Mouse (Mus musculus) cerebellum, postnatal 4 days (tissue): ENCODE measurements around the gene Cacna1d.

Experiments
- DNase-seq, 2 experiments: peaks; one replicate each; pipeline ENCODE4 v3.0.0; 2022; ENCODE audit warnings: low spot score in 2 of 2, mixed read lengths in 1 of 2

Cacna1d gene

DNA sequence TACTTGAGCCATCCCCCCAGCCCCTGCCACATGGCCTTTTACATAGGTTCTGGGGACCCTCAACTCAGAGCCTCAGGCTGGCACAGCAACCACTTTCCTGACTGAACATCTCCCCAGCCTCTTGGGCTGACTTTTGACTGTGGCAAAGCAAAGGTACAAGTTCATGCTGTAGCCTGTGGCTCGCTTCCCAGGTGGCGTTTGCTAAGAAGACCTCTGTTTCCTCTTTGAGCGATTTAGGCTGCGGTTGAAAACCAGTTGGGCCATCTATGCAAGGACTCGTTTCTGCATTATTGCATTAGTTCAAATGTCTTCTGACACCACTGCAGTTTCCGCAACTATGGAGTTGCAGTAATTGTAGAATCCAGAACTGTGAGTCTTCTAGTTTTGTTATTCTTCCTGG is 468.8 kb downstream of the Cacna1d start:
- DNase-seq, result no peak

DNA sequence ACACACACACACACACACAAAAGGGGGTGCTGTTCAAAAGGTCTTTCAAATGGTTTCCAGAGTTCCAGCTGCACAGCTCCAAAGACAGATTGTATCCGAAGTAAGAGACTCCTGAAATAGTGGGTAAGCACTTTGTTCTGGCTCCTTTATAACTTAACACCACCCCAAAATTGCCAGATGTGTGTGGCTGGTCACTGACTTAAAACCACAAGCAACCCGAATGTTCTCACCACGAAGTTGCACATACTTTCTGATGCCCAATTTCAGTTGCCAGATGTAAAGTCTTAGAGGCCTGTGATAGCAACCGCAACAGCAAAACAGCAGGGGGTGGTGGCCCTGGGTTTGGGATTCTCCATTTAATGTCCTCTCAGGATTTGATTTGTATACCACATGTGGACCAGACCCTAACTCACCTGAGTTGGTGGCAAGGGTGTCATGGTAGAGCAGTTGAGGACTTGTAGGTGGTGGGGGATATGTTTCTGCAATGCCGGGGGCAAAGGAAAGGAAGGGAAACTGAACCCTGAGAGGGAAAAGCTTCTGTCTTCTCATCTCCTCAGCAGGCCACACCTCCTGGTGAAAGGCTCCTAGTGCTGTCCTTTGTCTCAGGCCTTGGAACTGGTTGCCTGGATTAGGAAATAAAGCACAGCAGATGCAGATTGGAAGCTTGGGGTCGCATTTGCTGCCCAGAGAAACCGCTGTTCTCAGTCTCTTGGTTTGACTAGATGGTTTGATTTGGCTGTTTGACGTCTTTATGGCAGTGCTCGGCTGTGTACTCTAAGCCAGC is 471.3 kb downstream of the Cacna1d start:
- DNase-seq, result no peak

DNA sequence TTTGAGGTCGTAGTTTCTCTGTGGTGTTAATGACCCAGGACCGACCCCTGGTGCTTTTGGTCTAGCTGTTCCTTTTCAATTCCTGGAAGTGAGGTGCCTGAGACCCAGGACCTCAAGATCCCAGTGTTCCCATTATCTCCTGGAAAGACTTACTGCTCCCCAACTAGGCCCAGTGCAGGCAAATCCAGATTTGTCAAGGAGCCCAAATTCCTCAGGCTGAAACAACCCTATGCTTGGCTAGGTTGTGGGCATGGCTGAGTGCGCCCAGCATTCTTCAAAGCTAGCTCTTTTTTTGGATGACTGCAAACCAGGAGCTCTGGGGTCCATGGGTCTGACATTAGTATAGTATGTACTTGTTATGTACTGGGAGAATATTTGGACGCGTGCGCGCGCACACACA is 471.9 kb downstream of the Cacna1d start:
- DNase-seq, result no peak

DNA sequence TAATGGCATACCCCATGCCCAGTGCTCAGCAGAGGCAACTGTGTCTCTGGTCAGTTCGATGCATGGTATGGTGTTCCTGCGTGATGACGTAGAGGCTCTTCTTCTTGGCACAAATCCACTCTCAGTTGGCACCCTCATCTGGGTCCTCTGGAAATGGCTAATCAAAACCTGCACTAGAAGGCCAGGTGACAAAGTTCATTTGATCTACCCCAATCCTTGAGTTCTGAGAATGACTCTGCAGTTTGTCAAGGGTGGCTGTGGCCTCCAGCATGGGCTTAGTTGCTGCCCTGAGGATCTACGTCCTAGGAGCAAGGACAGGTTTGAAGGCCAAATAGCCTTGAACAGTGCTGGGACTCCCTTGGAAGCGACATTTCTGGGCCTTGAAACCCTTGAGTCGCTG is 472.4 kb downstream of the Cacna1d start:
- no peak for DNase-seq

DNA sequence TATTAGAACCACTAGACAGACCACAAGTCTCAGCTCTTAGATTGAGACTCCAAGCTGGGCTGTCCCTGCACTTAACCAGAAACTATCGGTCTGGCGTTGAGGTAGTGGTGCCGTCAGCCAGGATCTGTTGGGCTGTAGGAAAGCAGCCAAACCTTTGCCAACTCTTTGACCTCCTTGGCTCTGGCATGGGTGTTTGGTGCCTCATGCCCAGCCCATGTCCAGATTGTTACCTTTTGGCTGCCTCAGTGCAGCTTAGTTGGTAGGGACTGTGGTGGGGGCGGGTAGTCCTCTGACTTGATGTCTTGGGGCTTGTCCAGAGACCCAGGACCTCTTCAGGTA is 472.8 kb downstream of the Cacna1d start:
- no peak for DNase-seq

DNA sequence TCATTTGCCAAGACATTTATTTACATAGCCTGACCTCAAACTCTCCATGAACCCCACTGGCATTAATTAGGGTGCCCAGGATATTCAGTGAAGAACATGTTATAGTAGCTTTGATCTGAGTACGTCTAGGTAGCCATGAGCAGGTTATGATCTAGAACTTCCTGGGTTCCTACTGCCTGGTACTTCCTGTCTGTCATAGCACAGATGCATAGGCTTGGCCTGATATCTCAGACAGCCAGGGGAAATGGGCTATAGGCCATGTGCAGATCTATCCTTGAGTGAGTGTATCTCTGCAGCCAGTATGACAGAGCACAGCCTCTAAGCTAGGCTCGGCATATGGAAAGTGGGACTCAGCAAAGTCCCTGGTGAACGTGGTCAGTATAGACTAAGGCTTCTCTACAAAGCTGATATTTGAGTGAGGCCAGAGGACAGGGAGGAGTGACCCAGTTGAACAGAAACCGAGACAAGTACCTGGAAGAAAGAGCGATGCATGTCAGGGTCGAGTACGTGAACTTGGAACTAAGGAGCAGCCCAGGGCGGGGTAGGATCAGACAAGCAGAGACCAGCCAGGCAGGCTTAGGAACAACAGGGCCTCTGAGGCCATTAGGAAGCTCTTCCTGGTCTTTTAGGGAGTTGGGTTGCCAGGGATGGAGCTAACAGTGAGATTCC is 473.3 kb downstream of the Cacna1d start:
- DNase-seq, result no peak

DNA sequence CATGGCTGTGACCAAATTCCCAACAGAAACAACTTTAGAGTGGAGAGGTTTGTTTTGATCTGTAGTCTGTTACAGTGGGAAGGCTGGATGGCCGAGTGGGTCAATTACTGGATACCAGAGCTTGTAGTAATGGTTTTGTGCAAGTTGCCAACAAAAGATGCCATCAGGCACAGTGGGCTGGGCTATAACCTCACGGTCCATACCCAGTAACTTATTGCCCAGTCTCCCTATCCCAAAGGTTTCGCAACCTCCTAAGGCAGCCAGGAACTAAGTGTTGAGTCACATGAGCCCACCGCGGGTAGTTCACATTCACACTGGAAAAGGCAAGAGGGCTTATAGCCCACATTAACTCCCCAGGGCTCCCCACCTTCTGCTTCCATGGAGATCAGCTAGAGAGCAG is 474.6 kb downstream of the Cacna1d start:
- DNase-seq, result no peak

DNA sequence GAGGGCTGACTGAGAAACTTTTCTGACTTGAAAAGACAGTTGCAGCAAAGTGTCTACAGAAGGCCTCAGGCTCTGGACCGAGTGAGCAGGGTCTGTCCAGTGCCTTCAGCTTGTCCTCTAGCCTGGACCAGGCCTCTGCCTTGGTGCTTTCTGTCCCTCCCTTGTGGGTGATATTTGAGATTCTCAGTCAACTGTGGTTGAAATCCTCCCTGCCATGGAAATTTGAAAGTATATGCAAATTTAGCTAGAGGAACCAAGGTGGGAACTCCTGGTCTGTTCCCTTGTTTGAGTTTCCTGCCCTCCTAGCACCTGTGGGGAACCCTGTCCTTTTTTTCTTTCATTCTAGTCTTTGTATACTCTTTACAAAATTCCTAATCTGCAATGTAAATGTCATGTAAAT is 476.2 kb downstream of the Cacna1d start:
- no peak for DNase-seq

DNA sequence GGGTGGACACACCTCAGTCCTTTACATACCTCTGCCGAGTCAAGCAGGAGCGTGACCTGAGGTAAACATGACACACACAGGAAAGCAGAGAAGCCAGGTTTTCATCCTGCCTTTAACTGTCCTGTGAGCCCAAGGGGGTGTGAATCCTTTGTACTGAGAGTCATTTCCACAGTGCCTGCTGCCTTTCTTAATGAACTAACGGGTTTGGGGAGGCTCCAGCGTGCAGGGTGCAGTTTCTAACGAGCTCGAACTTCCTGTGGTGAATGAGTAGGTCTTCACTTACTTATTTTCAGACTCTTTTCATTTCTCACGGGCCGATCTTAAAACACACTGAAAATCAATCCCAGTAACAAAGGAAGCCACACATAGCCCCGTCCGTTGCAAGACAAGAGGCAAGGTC is 476.8 kb downstream of the Cacna1d start:
- no peak for DNase-seq

DNA sequence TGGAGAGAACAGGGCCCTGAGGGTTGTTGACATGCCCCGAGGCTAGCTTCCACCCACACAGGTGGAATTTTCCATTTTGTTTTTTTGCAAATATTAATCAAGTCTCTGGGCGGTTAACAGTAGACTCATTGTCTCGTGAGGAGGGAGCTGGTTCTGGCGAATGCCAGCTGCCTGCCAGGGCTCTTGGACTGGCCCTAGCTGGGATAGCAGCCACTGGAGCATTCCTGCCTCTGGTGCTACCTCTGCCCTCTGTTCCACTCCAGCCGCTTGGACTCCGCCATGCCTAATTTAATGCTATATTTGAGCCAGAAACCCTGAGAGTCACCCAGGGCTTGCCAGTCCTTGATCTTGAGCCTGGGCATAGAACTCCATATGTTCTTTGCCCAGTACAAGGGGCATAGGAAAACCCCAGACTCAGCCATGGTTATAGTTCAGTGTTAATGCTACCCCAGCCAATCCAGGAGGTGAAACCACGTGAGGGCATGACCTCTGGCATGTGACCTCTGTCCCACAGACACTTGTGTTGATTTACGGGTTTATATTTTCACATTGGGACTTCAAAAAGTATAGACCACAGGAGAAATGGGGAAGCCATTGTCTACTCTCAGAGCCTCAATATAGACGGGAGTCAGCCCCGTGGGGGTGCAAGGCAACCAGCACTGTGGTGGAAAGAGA is 479.2 kb downstream of the Cacna1d start:
- no peak for DNase-seq

DNA sequence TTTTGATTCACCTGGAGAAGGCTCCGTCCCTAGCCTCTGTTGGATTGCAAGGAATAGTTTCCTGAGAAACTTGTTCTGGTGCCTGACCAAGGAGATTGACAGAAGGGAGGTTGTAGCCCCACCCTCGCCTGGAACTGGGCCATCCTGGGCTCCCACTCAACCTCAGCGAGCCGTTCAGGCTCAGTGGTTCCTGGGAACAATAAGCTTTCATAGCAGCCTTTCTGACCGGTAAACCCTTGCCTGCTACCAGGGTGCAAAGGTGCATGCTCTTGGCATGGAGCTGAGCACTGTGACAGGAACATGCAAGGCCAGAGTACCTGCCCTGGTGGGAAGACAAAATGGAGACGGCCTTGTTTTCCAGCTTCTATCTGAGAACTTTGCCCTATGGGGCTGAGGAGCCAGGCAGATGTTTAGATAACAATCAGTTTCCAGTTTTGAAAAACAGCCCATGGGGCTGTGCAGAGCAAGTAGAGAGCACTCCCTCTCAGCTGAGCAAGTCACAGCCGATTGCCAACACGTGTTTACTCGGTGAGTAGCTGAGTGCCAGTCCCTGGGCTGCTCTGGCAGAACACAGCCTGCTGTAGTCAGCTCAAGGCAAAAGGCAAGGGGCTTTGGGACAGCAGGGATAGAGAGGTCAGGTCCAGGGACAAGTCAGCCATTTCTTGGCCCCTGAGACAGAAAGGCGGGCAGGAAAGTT is 481.2 kb downstream of the Cacna1d start:
- peak in 1 of 2 experiments; percentile 60 for DNase-seq

DNA sequence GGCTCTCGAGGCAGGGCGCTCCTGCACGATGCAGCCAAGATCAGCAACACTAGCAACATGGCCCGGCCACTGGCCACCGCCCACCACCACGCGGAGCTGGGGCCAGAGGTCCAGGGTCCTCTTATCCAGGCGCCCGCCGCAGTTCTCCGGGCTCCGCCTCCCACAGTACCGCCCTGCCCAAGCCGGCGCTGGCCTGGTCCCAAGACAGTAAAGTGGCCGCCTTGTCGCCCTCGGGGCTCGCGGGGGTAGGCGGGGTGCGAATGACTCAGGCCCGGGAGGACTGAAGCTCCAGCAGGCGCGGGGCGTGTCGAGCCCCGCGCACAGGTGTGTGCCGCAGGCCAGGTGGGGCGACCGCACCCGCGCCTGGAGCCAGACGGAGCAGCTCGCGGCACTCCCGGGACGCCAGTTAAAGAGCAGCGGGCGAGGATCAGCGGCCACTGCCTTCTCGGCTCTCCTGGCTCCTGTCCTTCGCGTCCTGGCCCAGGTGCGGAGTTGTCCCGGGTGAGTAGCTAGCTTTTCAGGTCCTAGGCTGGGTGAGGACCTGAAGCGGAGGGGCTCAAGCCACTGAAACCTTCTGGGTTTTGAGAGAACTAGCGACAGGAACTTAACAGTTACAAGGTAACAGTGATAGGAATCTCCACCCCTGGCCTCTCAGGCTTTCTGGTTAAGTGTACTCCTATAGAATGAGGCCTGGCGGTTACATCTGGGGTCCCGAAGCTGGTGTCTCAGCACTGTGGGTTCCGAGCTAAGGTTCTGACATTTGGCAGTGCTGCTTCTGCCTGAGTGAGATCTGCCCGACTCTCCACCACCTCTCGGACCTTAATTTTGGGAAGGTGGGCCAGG is 482.3 kb downstream of the Cacna1d start, which contains the start of the genes Il17rb and Chdh:
TSS of gene Il17rb (minus strand) at position 164 of the 843 bp plus-strand sequence.
TSS of gene Chdh (plus strand) at position 291 of the 843 bp plus-strand sequence.
- peak in 1 of 2 experiments; percentile 53 for DNase-seq

DNA sequence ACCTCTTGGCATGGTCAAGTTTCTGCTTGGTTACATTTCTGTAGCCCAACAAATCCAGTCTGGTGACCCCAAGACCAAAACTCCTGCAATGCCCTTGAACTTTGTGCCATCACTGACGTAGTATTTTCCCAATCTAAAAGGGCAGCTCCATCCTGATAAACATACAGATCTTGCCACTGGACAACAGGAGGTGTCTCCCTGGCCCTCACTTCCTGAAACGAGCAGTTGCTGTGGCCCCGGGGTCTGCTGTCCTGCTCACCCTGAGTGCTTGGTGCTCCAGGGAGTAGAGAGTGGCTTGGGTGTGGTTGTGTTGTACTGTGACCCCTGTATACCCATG is 491.8 kb downstream of the Cacna1d start:
- DNase-seq, result no peak

DNA sequence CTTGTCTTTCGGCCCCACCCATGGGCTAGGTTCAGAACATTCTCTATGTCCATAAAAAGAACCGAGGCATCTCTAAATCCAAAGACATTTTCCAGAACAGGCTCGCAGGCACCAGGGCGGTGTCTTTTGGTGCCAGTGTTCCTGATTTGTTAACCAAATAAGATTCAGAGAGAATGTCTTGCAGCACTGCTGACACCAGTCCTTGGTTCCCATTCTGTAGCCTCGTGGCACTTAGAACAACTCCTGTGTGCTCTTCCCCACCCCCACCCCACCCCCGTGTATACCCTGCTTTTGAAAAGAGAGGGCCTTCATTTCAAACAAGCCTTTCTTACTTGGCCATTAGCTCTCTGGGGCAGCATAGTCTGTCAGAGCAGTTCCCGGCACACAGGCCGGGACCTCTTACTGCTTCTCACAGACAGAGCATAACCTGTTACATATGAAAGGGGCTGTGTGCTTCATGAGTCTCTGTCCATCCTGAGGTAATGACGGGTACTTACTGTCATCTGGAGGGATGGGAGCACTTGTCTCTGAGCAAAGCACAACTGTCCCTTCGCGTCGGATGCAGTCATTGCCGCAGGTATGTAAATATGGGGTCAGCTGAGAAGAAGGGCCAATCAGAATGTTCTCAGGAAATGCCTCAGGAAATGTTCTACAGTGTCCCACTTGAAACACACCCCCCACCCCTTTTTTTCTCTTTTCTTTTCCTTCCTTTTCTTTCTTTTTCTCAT is 492.3 kb downstream of the Cacna1d start:
- DNase-seq, result no peak

DNA sequence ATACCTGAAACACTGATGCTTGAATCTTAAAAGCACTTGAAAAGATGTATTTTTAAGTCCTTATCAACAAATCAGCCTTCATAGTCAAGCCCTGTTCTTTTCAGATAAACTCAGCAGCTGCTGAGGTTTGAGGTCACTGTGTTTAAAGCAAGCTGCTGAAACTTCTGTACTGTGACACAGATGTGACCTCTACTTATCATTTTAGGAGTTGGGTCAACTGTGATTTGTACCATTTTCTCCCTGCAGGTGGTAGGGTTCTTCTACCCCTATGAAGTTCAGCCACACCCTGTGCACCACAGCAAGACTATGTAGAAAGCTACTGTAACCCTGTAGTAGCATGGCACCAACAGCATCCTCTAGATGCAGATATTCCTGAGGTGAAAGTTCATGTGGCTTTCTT is 493.9 kb downstream of the Cacna1d start:
- DNase-seq, result no peak

DNA sequence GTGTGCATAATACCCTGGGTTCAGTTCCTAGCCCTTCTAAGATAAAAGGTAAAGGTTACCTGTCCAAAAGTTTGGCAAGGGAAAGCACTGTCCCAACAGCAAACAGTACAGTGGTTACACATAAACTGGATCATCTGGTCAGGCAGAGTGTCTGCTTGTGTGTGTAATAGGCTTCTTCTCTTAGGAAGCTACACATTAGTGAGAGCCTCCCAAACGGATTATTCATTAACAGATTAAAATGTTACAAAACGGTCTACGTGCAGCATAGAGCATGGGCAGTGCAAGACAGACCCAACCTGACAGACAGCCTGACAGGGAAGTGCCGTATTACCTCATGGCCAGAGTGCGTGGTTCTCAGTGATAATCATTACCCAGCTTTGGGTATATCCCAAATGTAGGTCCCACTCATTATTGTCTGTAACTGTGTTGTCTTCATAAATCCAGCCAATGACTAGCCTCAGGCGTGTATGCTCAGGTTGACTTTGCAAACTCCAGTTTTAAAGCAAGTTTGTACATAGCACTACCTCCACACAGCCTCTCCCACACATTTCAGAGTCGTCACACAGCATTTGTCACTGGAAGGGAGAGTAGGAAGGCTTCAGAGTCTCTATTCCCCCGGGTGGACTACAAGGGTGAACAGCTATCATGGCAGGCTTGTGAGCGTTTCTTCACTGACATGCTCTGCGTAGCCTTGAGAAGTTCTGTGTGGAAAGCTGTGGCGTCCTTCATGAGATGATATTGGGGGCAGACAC is 495.1 kb downstream of the Cacna1d start:
- DNase-seq, result no peak

DNA sequence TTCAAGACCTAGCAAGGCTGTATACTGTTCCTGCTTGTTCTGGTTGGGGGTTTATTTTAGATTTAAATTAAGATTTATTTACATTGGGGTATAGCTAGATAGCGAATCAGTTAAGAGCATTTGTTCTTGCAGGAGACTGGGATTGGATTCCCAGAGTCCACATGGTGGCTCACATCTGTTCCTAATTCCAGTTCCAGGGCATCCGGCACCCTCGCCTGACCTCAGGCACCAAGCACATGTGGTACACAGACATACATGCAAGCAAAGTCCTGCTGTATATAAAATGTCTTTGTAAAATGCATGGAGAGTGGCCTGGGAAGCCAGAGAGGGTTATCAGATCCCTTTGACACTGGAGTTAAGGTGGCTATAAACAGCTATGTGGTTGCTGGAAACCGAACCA is 496.3 kb downstream of the Cacna1d start:
- no peak for DNase-seq
